Mouse (Mus musculus) CH12.LX (cell line): ENCODE measurements at regions not wholly inside any gene's neighbourhood (a gene's known extent, or its start where the extent isn't known, plus 50 kb on each side); places are given as distances from the start of the nearest gene placed in this dataset.

Experiments used
- CTCF ChIP-seq, 2 experiments: IDR thresholded peaks in 1 of 2; conservative IDR thresholded peaks in 1 of 2; 2 replicates each; pipeline ENCODE4 v1.5.1; 2011 to 2012; ENCODE audit warnings: low read depth in 2 of 2, low read length in 2 of 2, improper control_type of control experiment in 1 of 2, inconsistent platforms in 1 of 2, mild to moderate bottlenecking in 1 of 2, moderate library complexity in 1 of 2
- EP300 ChIP-seq: IDR thresholded peaks from 2 replicates; pipeline ENCODE4 v1.6.1; 2011; ENCODE audit warnings: low read length, improper control_type of control experiment
- PAX5 ChIP-seq: IDR thresholded peaks from 2 replicates; pipeline ENCODE4 v1.6.1; 2012; ENCODE audit warnings: low read length, inconsistent platforms, mixed read lengths
- SMC3 ChIP-seq: IDR thresholded peaks from 2 replicates; pipeline ENCODE4 v1.6.1; 2011; ENCODE audit warnings: low read depth, low read length, improper control_type of control experiment

- no peak for TF ChIP-seq CTCF (conservative IDR thresholded peaks at IDR 0.05 in 1 of 2, IDR thresholded peaks at IDR 0.05 in 1 of 2; ENCODE audit: low read depth in 2 of 2, low read length in 2 of 2)
- no peak for TF ChIP-seq PAX5
- TF ChIP-seq EP300, result no peak
- TF ChIP-seq SMC3, result no peak
These were observed 397.2 kb upstream of the Pdgfd start for GRCm38 (mm10) chr9:5771158-5771557.
